Mouse (Mus musculus) myocyte (in vitro differentiated cells): ENCODE data around the gene Zranb1.

ENCODE experiments used
- MAX ChIP-seq: IDR thresholded peaks from one replicate; pipeline ENCODE4 v1.6.1; 2011; ENCODE audit warnings: low read depth, mild to moderate bottlenecking, control low read depth
- MYOD1 ChIP-seq, 3 experiments: IDR thresholded peaks; one replicate each; pipeline ENCODE4 v1.6.1; 2011; ENCODE audit warnings: control low read depth in 2 of 3, low read depth in 2 of 3, mild to moderate bottlenecking in 2 of 3, moderate library complexity in 1 of 3; ENCODE audit not compliant: insufficient read length in 2 of 3, control insufficient read depth in 1 of 3
- POLR2A ChIP-seq: IDR thresholded peaks from one replicate; pipeline ENCODE4 v1.6.1; 2011; ENCODE audit warnings: low read depth, mild to moderate bottlenecking, control low read depth, moderate library complexity; ENCODE audit not compliant: insufficient read length
- POLR2AphosphoS2 ChIP-seq: IDR thresholded peaks from one replicate; pipeline ENCODE4 v1.6.1; 2011; ENCODE audit warnings: low read depth, control low read depth; ENCODE audit not compliant: insufficient read length

GRCm38 (mm10) chr7:133027930-133028329 is 97.0 kb downstream of the Zranb1 start:
- TF ChIP-seq POLR2A (no peak), POLR2AphosphoS2 (no peak), MAX (no peak), MYOD1 (IDR thresholded peaks at IDR 0.05; ENCODE audit: control insufficient read depth in 1 of 3, insufficient read length in 2 of 3, low read depth in 2 of 3) (no peak)
